Mouse (Mus musculus) brain, embryonic 14.5 days (tissue): ENCODE measurements around the gene Stard3. TPM values are rescaled to one million over a fixed set of nuclear protein-coding genes. Genes with fewer than 3 reads are reported as not detected.
"Not testable (repeated sequence)": the region's sequence is repeated elsewhere in the genome, so short reads cannot be mapped to it uniquely, and the experiment has no call there.

Experiments used
- DNase-seq: peaks from one replicate; pipeline ENCODE4 v3.0.0-alpha.2; 2011; ENCODE audit warnings: low read depth
- CTCF ChIP-seq: fragments of 200-500 bp; IDR thresholded peaks from 2 replicates; pipeline ENCODE4 v1.5.1; 2012; ENCODE audit warnings: inconsistent platforms, mild to moderate bottlenecking, moderate library complexity, borderline replicate concordance; ENCODE audit not compliant: insufficient read depth, insufficient read length; ENCODE audit errors: extremely low read depth
- POLR2A ChIP-seq: fragments of 200-500 bp; IDR thresholded peaks from 2 replicates; pipeline ENCODE4 v1.6.1; 2012; ENCODE audit warnings: mild to moderate bottlenecking, inconsistent platforms, borderline replicate concordance; ENCODE audit not compliant: poor library complexity, insufficient read depth, insufficient read length, severe bottlenecking; ENCODE audit errors: extremely low read depth
- polyA plus RNA-seq: library from polyadenylated mRNA; depleted of rRNA; stranded (reverse); fragments of >200 nt; gene quantifications from 2 replicates; pipeline ENCODE4 v1.2.3, GENCODE M21; 2012

The Stard3 gene
- polyA plus RNA-seq, 1 experiment, result 66.1 TPM

DNA sequence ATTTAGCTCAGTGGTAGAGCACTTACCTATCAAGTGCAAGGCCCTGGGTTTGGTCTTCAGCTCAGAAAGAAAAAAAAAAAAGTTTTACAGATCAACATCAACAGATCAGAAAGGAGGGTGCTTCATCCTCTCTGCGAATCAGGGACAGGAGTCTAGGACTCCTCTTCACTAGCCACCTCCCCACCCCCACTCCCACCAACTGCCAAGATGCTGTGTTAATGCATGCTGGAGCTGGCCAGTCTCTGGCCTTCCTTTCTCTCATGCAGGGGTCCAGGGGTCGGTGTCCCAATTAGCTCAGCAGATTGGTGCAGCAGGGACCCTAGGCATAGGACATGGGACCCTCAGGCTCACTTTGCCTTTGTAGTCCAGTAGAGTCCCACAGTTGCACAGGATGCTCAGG is 12.4 kb downstream of the Stard3 start:
- no peak for TF ChIP-seq CTCF
- TF ChIP-seq POLR2A, result no peak

GRCm38 (mm10) chr11:98371556-98372240 is 13.5 kb downstream of the Stard3 start:
- no peak for TF ChIP-seq POLR2A
- no peak for TF ChIP-seq CTCF
- peak; percentile 87 for DNase-seq

More for the DNA sequence above, 12.4 kb downstream of the Stard3 start:
- DNase-seq, result no peak

DNA sequence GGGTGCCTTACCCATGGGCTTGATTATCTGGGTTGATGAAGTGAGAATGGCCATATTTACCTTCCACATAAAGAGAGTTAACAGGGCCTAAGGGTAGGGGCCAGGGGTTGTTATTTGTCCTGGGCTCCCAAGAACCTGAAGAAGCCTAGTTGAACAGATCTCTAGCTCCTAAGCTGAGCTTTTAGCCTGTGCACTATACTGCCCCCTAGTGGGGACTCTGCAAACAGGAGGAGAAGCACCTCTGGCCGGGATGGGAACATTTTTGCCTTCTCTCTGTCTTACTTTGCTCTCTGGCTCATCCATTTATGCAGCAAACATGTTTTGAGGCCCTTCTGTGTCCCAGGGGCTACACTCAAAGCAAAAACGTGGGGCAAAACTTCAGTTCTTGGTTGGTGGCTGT is 14.2 kb downstream of the Stard3 start:
- peak; percentile 79 for DNase-seq
- TF ChIP-seq CTCF, result peak; percentile 90
- TF ChIP-seq POLR2A, result no peak

DNA sequence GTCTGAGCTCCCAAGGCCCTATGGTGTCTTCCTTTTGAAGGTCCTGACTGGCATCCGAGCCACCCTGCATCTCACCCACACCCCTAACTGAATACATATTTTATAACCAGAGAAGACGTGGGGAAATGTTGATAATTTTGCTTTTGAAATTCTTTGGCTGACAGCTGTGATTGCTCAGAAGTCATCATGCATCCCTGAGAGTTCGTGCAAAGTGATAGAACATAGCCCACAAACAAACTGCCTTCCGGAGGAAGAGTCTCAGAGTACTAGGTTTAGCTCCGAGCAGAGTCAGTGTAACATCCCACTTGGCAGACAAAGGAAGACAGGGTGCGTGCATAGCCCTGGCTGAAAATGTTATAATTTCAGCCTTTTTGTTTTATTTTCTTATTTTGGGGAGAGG is 15.1 kb downstream of the Stard3 start:
- TF ChIP-seq POLR2A (no peak), CTCF (no peak)
- no peak for DNase-seq

GRCm38 (mm10) chr11:98374266-98374665 is 16.1 kb downstream of the Stard3 start:
- peak; percentile 40 for DNase-seq
- TF ChIP-seq CTCF, result no peak

DNA sequence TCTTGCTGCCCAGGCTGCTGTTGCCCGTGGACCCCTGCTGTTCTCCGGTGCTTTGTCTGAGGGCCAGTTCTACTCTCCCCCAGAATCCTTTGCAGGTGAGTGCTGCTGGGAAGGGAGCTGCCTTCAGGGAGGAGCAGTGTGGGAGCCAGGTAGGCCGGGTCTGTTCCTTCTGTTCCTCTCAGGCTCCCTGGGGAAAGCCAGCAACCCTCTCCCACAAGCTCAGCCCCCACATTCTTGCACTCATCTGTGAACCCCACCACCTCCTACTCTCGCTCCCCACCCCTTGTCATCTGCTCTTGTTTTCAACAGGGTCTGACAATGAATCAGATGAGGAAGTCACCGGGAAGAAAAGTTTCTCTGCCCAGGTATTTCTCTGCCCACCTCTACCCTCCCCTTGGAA is 18.6 kb downstream of the Stard3 start:
- TF ChIP-seq POLR2A, result no peak
- TF ChIP-seq CTCF, result no peak
- no peak for DNase-seq

DNA sequence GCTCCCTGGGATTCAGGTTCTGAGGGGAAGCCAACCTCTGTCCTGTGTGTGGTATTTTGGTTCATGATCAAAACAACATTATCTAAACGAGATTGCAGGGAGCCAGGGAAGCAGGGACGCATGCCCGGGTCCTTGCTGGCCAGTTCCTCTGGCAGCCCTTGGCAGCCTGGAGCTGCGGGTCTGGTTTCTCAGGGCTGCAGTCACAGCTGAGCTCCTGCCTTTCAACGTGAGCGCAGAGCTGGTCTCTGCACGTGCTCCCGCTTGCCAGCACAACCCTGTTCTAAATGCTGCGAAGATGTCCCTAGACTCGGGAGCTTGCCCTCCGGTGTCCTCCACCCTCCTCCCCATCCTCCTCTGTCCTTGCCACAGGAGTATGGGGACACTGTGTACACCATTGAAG is 19.6 kb downstream of the Stard3 start:
- no peak for DNase-seq
- TF ChIP-seq POLR2A (no peak), CTCF (no peak)

DNA sequence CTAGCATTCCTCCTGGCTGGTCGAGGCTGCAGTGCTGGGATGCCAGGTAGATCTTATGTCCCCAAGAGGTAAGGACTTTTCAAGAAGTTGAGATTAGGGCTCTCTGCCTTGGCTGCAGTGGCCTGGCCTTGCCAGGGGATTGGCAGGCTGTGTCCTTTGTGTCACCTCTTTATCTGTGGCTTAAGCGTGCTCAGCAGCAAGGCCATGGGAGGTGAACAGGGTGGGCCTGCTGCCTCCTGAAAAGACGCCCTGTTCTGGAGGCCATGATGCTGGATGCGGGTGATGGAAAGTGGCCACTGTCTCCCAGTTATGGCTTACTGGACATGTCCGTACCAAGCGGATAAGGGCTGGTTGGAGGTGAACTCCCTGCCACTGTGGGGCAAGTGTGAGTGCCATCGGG is 21.2 kb downstream of the Stard3 start:
- TF ChIP-seq CTCF (no peak), POLR2A (no peak)
- no peak for DNase-seq

DNA sequence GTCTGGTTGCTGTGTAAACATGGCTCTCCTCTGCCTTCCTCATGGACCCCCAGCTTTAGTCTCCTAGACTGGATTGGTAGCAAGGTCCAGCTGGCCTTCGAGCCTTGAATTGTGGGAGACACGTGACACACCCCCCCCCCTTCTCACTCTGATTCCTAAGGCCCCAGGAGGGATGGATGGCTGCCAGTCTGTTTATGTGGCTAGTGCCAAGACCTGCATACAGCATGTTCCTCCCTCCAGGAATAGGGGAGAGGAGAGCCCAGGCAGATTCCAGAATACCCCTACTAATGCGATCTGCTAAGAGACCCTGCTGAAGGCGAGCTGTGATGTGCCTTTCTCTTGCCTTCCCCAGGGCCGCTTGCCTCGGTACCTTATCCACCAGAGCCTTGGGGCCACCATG is 21.9 kb downstream of the Stard3 start:
- peak; percentile 82 for DNase-seq
- no peak for TF ChIP-seq CTCF
- TF ChIP-seq POLR2A, result no peak

GRCm38 (mm10) chr11:98381651-98382050 is 23.5 kb downstream of the Stard3 start:
- DNase-seq, result no peak
- TF ChIP-seq CTCF (no peak), POLR2A (no peak)

DNA sequence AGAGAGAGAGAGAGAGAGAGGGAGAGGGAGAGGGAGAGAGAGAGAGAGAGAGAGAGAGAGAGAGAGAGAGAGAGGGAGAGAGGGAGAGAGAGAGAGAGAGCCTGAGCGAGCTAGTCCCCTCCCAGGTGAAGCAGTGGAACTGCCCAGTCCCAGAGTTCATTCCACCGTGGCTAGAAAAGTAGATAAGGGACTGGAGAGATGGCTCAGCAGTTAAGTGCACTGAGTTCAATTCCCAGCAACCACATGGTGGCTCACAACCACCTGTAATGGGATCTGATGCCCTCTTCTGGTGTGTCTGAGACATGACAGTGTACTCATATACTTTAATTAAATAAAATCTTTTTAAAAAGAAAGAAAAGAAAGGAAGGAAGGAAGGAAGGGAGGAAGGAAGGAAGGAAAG is 24.2 kb downstream of the Stard3 start:
- not testable (repeated sequence) for DNase-seq

- no peak for TF ChIP-seq CTCF
- TF ChIP-seq POLR2A, result no peak
Measured at GRCm38 (mm10) chr11:98383261-98384030, 25.3 kb downstream of the Stard3 start, which contains the start of gene Tcap. Gene Tcap, plus strand, starts transcription at chr11:98383811.

More at GRCm38 (mm10) chr11:98383261-98384030, 25.3 kb downstream of the Stard3 start, which contains the start of gene Tcap:
- no peak for DNase-seq
